Mouse (Mus musculus) bone marrow, adult 2 months (tissue): ENCODE results near the gene Pign.

ENCODE experiments used
- CTCF ChIP-seq: fragments of 200-500 bp; IDR thresholded peaks from 2 replicates; pipeline ENCODE4 v1.5.1; 2011; ENCODE audit warnings: low read length, control low read depth; ENCODE audit not compliant: control insufficient read depth, insufficient read depth
- POLR2A ChIP-seq: fragments of 200-500 bp; IDR thresholded peaks from 2 replicates; pipeline ENCODE4 v1.6.1; 2011; ENCODE audit warnings: low read depth, mild to moderate bottlenecking, control low read depth, low read length, borderline replicate concordance; ENCODE audit not compliant: control insufficient read depth

DNA sequence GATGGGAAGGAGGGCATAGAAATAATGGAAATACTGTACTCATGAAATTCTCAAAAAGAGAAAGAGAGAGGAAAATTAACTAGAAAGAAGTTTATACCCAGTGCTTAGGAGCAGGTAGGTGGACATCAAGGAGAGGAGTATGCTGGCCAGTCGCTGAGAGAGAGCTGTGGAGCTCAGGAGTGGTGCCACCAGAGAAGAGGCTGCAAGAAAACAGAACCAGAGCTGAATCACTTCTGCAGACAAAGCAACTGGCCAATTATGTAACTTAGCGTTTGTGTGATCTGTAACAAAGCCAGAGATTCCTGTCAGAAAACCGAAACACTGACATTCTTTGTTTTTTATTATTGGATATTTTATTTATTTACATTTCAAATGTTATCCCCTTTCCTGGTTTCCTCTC, 97.4 kb downstream of the Pign start:
- TF ChIP-seq POLR2A (no peak), CTCF (no peak)
